Mouse (Mus musculus) limb, embryonic 11.5 days (tissue): ENCODE measurements at regions not wholly inside any gene's neighbourhood (a gene's known extent, or its start where the extent isn't known, plus 50 kb on each side); places are given as distances from the start of the nearest gene placed in this dataset.

ENCODE experiments used
- ATAC-seq: fragments of 200-750 bp; cut with Nextera tagmentation; 2 replicates; pipeline ENCODE4 v1.8.0; 2017; ENCODE audit warnings: low read depth; ENCODE audit not compliant: insufficient number of reproducible peaks, low FRiP score, low TSS enrichment
- DNase-seq: peaks from one replicate; pipeline ENCODE4 v3.0.0-alpha.2; 2015; ENCODE audit warnings: low spot score
- H3K27ac ChIP-seq: fragments of 300-500 bp; sonication (generic); replicated peaks from 2 replicates; pipeline ENCODE4 v1.5.1; 2014; ENCODE audit warnings: low read depth, mild to moderate bottlenecking, low read length
- H3K27me3 ChIP-seq: fragments of 300-500 bp; sonication (generic); 2 replicates; pipeline ENCODE4 v1.6.1; 2014; ENCODE audit warnings: mild to moderate bottlenecking, low read length, mixed read lengths; ENCODE audit not compliant: control insufficient read depth, insufficient read depth
- H3K36me3 ChIP-seq: fragments of 300-500 bp; sonication (generic); 2 replicates; pipeline ENCODE4 v1.6.1; 2014; ENCODE audit warnings: mild to moderate bottlenecking, low read length, moderate library complexity, mixed read lengths; ENCODE audit not compliant: control insufficient read depth, insufficient read depth
- H3K4me1 ChIP-seq: fragments of 300-500 bp; sonication (generic); 2 replicates; pipeline ENCODE4 v1.6.1; 2014; ENCODE audit warnings: low read length, mixed read lengths; ENCODE audit not compliant: control insufficient read depth, insufficient read depth
- H3K4me2 ChIP-seq: fragments of 300-500 bp; sonication (generic); 2 replicates; pipeline ENCODE4 v1.6.1; 2014; ENCODE audit warnings: low read depth, mild to moderate bottlenecking, moderate library complexity; ENCODE audit not compliant: severe bottlenecking
- H3K4me3 ChIP-seq: fragments of 300-500 bp; sonication (generic); 2 replicates; pipeline ENCODE4 v1.5.1; 2014; ENCODE audit warnings: low read depth, low read length
- H3K9ac ChIP-seq: fragments of 300-500 bp; sonication (generic); 2 replicates; pipeline ENCODE4 v1.6.1; 2014; ENCODE audit warnings: mild to moderate bottlenecking, low read length
- H3K9me3 ChIP-seq: fragments of 300-500 bp; sonication (generic); 2 replicates; pipeline ENCODE4 v1.6.1; 2016; ENCODE audit warnings: low read length; ENCODE audit not compliant: control insufficient read depth
- WGBS: fragments of 180-500 bp; shearing (Covaris S2); extraction: QIAGEN DNeasy Blood & Tissue Kit; methylation state at CpG from one replicate; pipeline ENCODE4 v1.1.7; 2014; 5-methylcytosine and 5-hydroxymethylcytosine counted together

- H3K27me3 ChIP-seq: no peaks in the 10 kb centered on the region
- peaks cover 4% of the 10 kb centered on the region for H3K4me1 ChIP-seq
- H3K9ac ChIP-seq: no peak overlapping the region
- no peak for ATAC-seq
- no peaks in the 10 kb centered on the region for H3K36me3 ChIP-seq
- WGBS: 88% methylated on average over 3 of the region's 3 CpGs
- no peak overlapping the region for H3K4me2 ChIP-seq
- no peaks in the 10 kb centered on the region for H3K9me3 ChIP-seq
- DNase-seq: no peak
- no peak overlapping the region for H3K27ac ChIP-seq
- no peak overlapping the region for H3K4me3 ChIP-seq
Measured at GRCm38 (mm10) chr11:114223061-114223460, 156.2 kb upstream of the Sdk2 start.

DNA sequence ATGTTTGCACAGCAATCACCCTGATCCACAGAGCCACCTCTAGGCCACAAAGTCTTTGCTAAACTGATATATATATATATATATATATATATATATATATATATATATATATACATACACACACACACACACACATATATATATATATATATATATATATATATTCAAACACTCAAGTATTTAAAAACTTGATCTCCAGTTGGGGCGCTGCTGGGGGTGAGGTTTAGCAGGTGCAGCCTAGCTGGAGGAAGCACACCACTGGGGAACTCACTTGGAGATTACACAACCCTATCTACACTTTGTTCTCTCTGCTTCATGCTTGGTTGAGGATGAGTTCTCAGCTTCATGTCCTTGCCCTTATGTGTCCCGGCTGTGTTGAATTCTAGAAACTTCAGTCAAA is 153.6 kb upstream of the Sdk2 start:
- Histone ChIP-seq H3K4me3 (no peak overlapping the region), H3K4me1 (peaks cover 17% of the 10 kb centered on the region), H3K9ac (no peak overlapping the region), H3K36me3 (no peaks in the 10 kb centered on the region), H3K4me2 (no peak overlapping the region), H3K9me3 (no peaks in the 10 kb centered on the region), H3K27ac (no peak overlapping the region), H3K27me3 (peaks cover 2% of the 10 kb centered on the region; the same call in 1 of the 2 replicates)
- ATAC-seq (no peak), DNase-seq (no peak)
- 89% methylated on average over 2 of the region's 2 CpGs for WGBS

GRCm38 (mm10) chr11:114218732-114219506 is 152.1 kb upstream of the Sdk2 start:
- Histone ChIP-seq H3K27me3 (peaks cover 2% of the 10 kb centered on the region; the same call in 1 of the 2 replicates), H3K27ac (no peak overlapping the region), H3K4me3 (no peak overlapping the region), H3K4me2 (no peak overlapping the region), H3K36me3 (no peaks in the 10 kb centered on the region), H3K9ac (no peak overlapping the region), H3K9me3 (no peaks in the 10 kb centered on the region), H3K4me1 (peaks cover 17% of the 10 kb centered on the region)
- no peak for ATAC-seq
- no peak for DNase-seq
- WGBS: 34% methylated on average over 9 of the region's 9 CpGs

DNA sequence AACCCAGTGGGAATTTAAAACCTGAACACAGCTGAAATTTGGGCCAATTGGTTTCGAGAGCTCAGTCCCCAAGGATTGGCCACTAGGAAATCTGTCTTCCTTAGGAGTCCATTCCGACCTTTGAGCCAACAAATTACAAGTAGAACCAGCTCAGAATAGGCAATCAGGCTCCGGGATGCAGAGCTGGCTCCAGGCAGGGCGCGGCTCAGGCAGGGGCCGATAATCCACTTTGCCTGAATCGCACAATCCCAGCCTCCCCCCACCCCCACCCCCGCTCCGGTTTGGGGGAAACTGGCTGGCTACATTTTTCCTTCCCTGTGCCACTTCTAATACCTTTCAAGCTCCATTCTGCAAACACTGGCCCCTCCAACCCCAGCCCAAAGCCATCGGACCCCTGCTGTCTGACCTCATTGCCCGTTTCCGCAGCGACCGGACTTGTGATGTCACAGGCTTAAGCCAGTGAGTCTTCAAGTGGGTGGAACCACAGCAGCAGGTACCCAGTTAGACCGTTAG is 150.5 kb upstream of the Sdk2 start:
- WGBS: 3% methylated on average over 15 of the region's 15 CpGs
- peak overlapping the region; percentile 40; the same call in 1 of the 2 replicates for H3K4me2 ChIP-seq
- H3K9me3 ChIP-seq: no peaks in the 10 kb centered on the region
- no peak overlapping the region for H3K27ac ChIP-seq
- H3K9ac ChIP-seq: peak overlapping the region; percentile 22; the same call in 1 of the 2 replicates
- H3K4me3 ChIP-seq: peak overlapping the region; percentile 15; the same call in 1 of the 2 replicates
- DNase-seq (peak; percentile 51), ATAC-seq (no peak)
- H3K4me1 ChIP-seq: peaks cover 17% of the 10 kb centered on the region
- H3K27me3 ChIP-seq: peaks cover 2% of the 10 kb centered on the region; the same call in 1 of the 2 replicates
- H3K36me3 ChIP-seq: no peaks in the 10 kb centered on the region

DNA sequence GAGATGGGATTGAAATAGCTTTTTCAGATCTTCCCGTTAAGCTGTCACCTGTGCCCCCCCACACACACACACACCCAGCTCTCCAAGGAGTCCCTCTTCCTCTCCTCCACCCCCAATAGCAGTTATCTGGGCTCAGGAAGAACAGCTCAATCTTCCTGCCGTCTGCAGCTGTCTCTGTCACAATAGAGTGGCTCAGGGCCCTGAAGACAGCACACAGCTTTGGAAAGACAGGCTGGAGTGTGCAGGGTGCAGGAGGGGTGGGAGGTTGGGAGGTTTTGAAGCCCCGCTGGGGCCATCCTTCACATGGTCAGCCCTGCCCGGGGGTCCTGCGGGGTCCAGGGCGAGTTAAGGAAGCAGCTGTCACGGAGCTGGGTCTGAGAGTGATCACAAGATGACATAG is 149.6 kb upstream of the Sdk2 start:
- DNase-seq (no peak), ATAC-seq (no peak)
- Histone ChIP-seq H3K4me1 (peaks cover 17% of the 10 kb centered on the region), H3K4me2 (no peak overlapping the region; the same call in 1 of the 2 replicates), H3K27ac (no peak overlapping the region), H3K4me3 (no peak overlapping the region), H3K9me3 (no peaks in the 10 kb centered on the region), H3K9ac (no peak overlapping the region), H3K36me3 (no peaks in the 10 kb centered on the region), H3K27me3 (peaks cover 2% of the 10 kb centered on the region; the same call in 1 of the 2 replicates)
- WGBS: 5% methylated on average over 7 of the region's 7 CpGs

- H3K9me3 ChIP-seq: no peaks in the 10 kb centered on the region
- no peak overlapping the region for H3K9ac ChIP-seq
- 59% methylated on average over 8 of the region's 8 CpGs for WGBS
- no peak overlapping the region for H3K4me3 ChIP-seq
- no peak for ATAC-seq
- H3K36me3 ChIP-seq: no peaks in the 10 kb centered on the region
- H3K27ac ChIP-seq: no peak overlapping the region
- peaks cover 2% of the 10 kb centered on the region; the same call in 1 of the 2 replicates for H3K27me3 ChIP-seq
- no peak overlapping the region for H3K4me2 ChIP-seq
- DNase-seq: no peak
- peaks cover 17% of the 10 kb centered on the region for H3K4me1 ChIP-seq
Measured at GRCm38 (mm10) chr11:114215256-114215655, 148.4 kb upstream of the Sdk2 start.

- no peak overlapping the region for H3K4me2 ChIP-seq
- H3K36me3 ChIP-seq: no peaks in the 10 kb centered on the region
- H3K9ac ChIP-seq: no peak overlapping the region
- WGBS: 76% methylated on average over 2 of the region's 2 CpGs
- peaks cover 10% of the 10 kb centered on the region for H3K4me1 ChIP-seq
- H3K9me3 ChIP-seq: no peaks in the 10 kb centered on the region
- no peak for DNase-seq
- H3K27me3 ChIP-seq: peaks cover 2% of the 10 kb centered on the region; the same call in 1 of the 2 replicates
- no peak overlapping the region for H3K27ac ChIP-seq
- ATAC-seq: no peak
- H3K4me3 ChIP-seq: no peak overlapping the region
Measured at GRCm38 (mm10) chr11:114212136-114212535, 145.3 kb upstream of the Sdk2 start.

- peaks cover 2% of the 10 kb centered on the region; the same call in 1 of the 2 replicates for H3K4me1 ChIP-seq
- WGBS: 44% methylated on average over 2 of the region's 2 CpGs
- no peaks in the 10 kb centered on the region for H3K36me3 ChIP-seq
- no peaks in the 10 kb centered on the region for H3K27me3 ChIP-seq
- no peak overlapping the region for H3K27ac ChIP-seq
- ATAC-seq: no peak
- H3K4me3 ChIP-seq: no peak overlapping the region
- H3K9me3 ChIP-seq: no peaks in the 10 kb centered on the region
- no peak overlapping the region for H3K4me2 ChIP-seq
- peak; percentile 76 for DNase-seq
- no peak overlapping the region for H3K9ac ChIP-seq
Measured at GRCm38 (mm10) chr11:114205192-114205591, 138.3 kb upstream of the Sdk2 start.
